Mouse (Mus musculus) hindbrain, embryonic 16.5 days (tissue): Measurements from ENCODE around the gene Xylb. TPM values are rescaled to one million over a fixed set of nuclear protein-coding genes. Genes with fewer than 3 reads are reported as not detected.
A peak's percentile ranks its signal among the peaks of the same experiment; 100 is the strongest.

Experiments
- ATAC-seq: fragments of 200-750 bp; cut with Nextera tagmentation; 2 replicates; pipeline ENCODE4 v1.8.0; 2017; ENCODE audit warnings: moderate TSS enrichment, moderate library complexity
- H3K27ac ChIP-seq: fragments of 300-500 bp; sonication (generic); 2 replicates; pipeline ENCODE4 v1.5.1; 2014; ENCODE audit warnings: low read depth, mild to moderate bottlenecking, control low read depth, low read length, moderate library complexity
- H3K27me3 ChIP-seq: fragments of 300-500 bp; sonication (generic); replicated peaks from 2 replicates; pipeline ENCODE4 v1.6.1; 2014; ENCODE audit warnings: low read length; ENCODE audit not compliant: control insufficient read depth, insufficient read depth
- H3K36me3 ChIP-seq: fragments of 300-500 bp; sonication (generic); 2 replicates; pipeline ENCODE4 v1.6.1; 2014; ENCODE audit warnings: mild to moderate bottlenecking, low read length, moderate library complexity, mixed read lengths; ENCODE audit not compliant: control insufficient read depth, insufficient read depth
- H3K4me1 ChIP-seq: fragments of 300-500 bp; sonication (generic); 2 replicates; pipeline ENCODE4 v1.6.1; 2014; ENCODE audit warnings: low read depth, low read length; ENCODE audit not compliant: control insufficient read depth, insufficient read depth
- H3K4me2 ChIP-seq: fragments of 300-500 bp; sonication (generic); 2 replicates; pipeline ENCODE4 v1.6.1; 2014; ENCODE audit warnings: mild to moderate bottlenecking, low read length, control low read depth, moderate library complexity
- H3K4me3 ChIP-seq: fragments of 300-500 bp; sonication (generic); 2 replicates; pipeline ENCODE4 v1.5.1; 2014; ENCODE audit warnings: mild to moderate bottlenecking, low read length, control low read depth, moderate library complexity
- H3K9ac ChIP-seq: fragments of 300-500 bp; sonication (generic); 2 replicates; pipeline ENCODE4 v1.6.1; 2014; ENCODE audit warnings: low read depth, mild to moderate bottlenecking, control low read depth, low read length, moderate library complexity
- H3K9me3 ChIP-seq: fragments of 300-500 bp; sonication (generic); 2 replicates; pipeline ENCODE4 v1.6.1; 2014; ENCODE audit warnings: mild to moderate bottlenecking, low read length, moderate library complexity; ENCODE audit not compliant: control insufficient read depth
- WGBS: fragments of 180-500 bp; shearing (Covaris S2); extraction: QIAGEN DNeasy Blood & Tissue Kit; methylation state at CpG from one replicate; pipeline ENCODE4 v1.1.7; 2014; 5-methylcytosine and 5-hydroxymethylcytosine counted together
- polyA plus RNA-seq: library from polyadenylated mRNA; unstranded; fragments of >200 nt; fragmentation: Nextera tagmentation; extraction: Ambion mirVana; gene quantifications from 2 replicates; pipeline ENCODE4 v1.2.1, GENCODE M21; 2015

The Xylb gene
- polyA plus RNA-seq = 3.0 and 3.5 TPM in 2 replicates

GRCm38 (mm10) chr9:119357331-119358057 lies at the start of gene Xylb:
TSS of gene Xylb (plus strand) at chr9:119357381.
- H3K36me3 ChIP-seq = no peaks in the 10 kb centered on the region
- H3K4me1 ChIP-seq = peaks cover 4% of the 10 kb centered on the region; the same call in 1 of the 2 replicates
- ATAC-seq = peak; percentile 90
- no peaks in the 10 kb centered on the region for H3K27me3 ChIP-seq
- H3K9me3 ChIP-seq = no peaks in the 10 kb centered on the region
- peak within 1 kb of the TSS; percentile 10; the same call in 1 of the 2 replicates for H3K27ac ChIP-seq
- peak within 1 kb of the TSS; percentile 80 for H3K9ac ChIP-seq
- peak within 1 kb of the TSS; percentile 72 for H3K4me2 ChIP-seq
- H3K4me3 ChIP-seq = peak within 1 kb of the TSS; percentile 75
- 2% methylated on average over 61 of the region's 65 CpGs for WGBS

- no peaks in the 10 kb centered on the region for H3K9me3 ChIP-seq
- H3K27me3 ChIP-seq = no peaks in the 10 kb centered on the region
- H3K4me1 ChIP-seq = no peaks in the 10 kb centered on the region
- H3K9ac ChIP-seq = no peak overlapping the region
- H3K27ac ChIP-seq = no peak overlapping the region
- H3K4me3 ChIP-seq = no peak overlapping the region
- 85% methylated on average over 1 of the region's 1 CpGs for WGBS
- no peak for ATAC-seq
- H3K4me2 ChIP-seq = no peak overlapping the region
- H3K36me3 ChIP-seq = no peaks in the 10 kb centered on the region
Measured at GRCm38 (mm10) chr9:119309067-119309466, 48.1 kb upstream of the Xylb start.

GRCm38 (mm10) chr9:119313096-119313495 lies 44.1 kb upstream of the Xylb start:
- 78% methylated on average over 10 of the region's 10 CpGs for WGBS
- Histone ChIP-seq H3K27ac (no peak overlapping the region), H3K9me3 (no peaks in the 10 kb centered on the region), H3K4me3 (no peak overlapping the region), H3K36me3 (no peaks in the 10 kb centered on the region), H3K4me2 (no peak overlapping the region), H3K27me3 (no peaks in the 10 kb centered on the region), H3K9ac (no peak overlapping the region), H3K4me1 (no peaks in the 10 kb centered on the region)
- ATAC-seq = no peak

GRCm38 (mm10) chr9:119318891-119319290 lies 38.3 kb upstream of the Xylb start:
- Histone ChIP-seq H3K27ac (no peak overlapping the region), H3K9ac (no peak overlapping the region), H3K9me3 (no peaks in the 10 kb centered on the region), H3K4me1 (peaks cover 20% of the 10 kb centered on the region), H3K4me2 (no peak overlapping the region), H3K27me3 (no peaks in the 10 kb centered on the region), H3K4me3 (no peak overlapping the region), H3K36me3 (no peaks in the 10 kb centered on the region)
- WGBS = 91% methylated on average over 1 of the region's 1 CpGs
- ATAC-seq = no peak

GRCm38 (mm10) chr9:119320446-119320845 lies 36.7 kb upstream of the Xylb start:
- Histone ChIP-seq H3K27me3 (no peaks in the 10 kb centered on the region), H3K4me1 (peaks cover 20% of the 10 kb centered on the region), H3K9ac (no peak overlapping the region), H3K4me3 (no peak overlapping the region), H3K9me3 (no peaks in the 10 kb centered on the region), H3K36me3 (no peaks in the 10 kb centered on the region), H3K4me2 (peak overlapping the region; percentile 87), H3K27ac (no peak overlapping the region)
- ATAC-seq = no peak
- 87% methylated on average over 7 of the region's 7 CpGs for WGBS

- Histone ChIP-seq H3K4me3 (peak overlapping the region; percentile 96), H3K9ac (peak overlapping the region; percentile 89), H3K4me2 (peak overlapping the region; percentile 87), H3K27ac (no peak overlapping the region), H3K27me3 (no peaks in the 10 kb centered on the region), H3K9me3 (no peaks in the 10 kb centered on the region), H3K4me1 (peaks cover 20% of the 10 kb centered on the region), H3K36me3 (no peaks in the 10 kb centered on the region)
- WGBS = 11% methylated on average over 7 of the region's 7 CpGs
- no peak for ATAC-seq
Measured at GRCm38 (mm10) chr9:119320946-119321345, 36.2 kb upstream of the Xylb start.

GRCm38 (mm10) chr9:119321392-119322229 lies 35.6 kb upstream of the Xylb start:
- no peaks in the 10 kb centered on the region for H3K36me3 ChIP-seq
- no peaks in the 10 kb centered on the region for H3K27me3 ChIP-seq
- H3K9me3 ChIP-seq = no peaks in the 10 kb centered on the region
- H3K27ac ChIP-seq = peak overlapping the region; percentile 94
- peak overlapping the region; percentile 96 for H3K4me3 ChIP-seq
- peak overlapping the region; percentile 87 for H3K4me2 ChIP-seq
- ATAC-seq = no peak; the same call in none of the 2 replicates
- peak overlapping the region; percentile 89 for H3K9ac ChIP-seq
- H3K4me1 ChIP-seq = peaks cover 20% of the 10 kb centered on the region
- WGBS = under 1% methylated on average over 42 of the region's 59 CpGs

GRCm38 (mm10) chr9:119322289-119323259 lies 34.6 kb upstream of the Xylb start, which contains the start of gene Oxsr1:
TSS of gene Oxsr1 (minus strand) at chr9:119322427.
- H3K4me2 ChIP-seq = peak within 1 kb of the TSS; percentile 87
- peak within 1 kb of the TSS; percentile 96 for H3K4me3 ChIP-seq
- H3K27ac ChIP-seq = peak within 1 kb of the TSS; percentile 94
- H3K9ac ChIP-seq = peak within 1 kb of the TSS; percentile 89
- H3K9me3 ChIP-seq = no peaks in the 10 kb centered on the region
- H3K27me3 ChIP-seq = no peaks in the 10 kb centered on the region
- WGBS = under 1% methylated on average over 76 of the region's 76 CpGs
- H3K4me1 ChIP-seq = peaks cover 20% of the 10 kb centered on the region
- ATAC-seq = peak; percentile 98
- no peaks in the 10 kb centered on the region for H3K36me3 ChIP-seq
